Mouse (Mus musculus) MN1 (cell line): Measurements from ENCODE around the gene Ghr.

Source experiments
- DNase-seq: peaks from one replicate; pipeline ENCODE4 v3.0.0-alpha.2; 2016; ENCODE audit warnings: low spot score

Ghr gene

DNA sequence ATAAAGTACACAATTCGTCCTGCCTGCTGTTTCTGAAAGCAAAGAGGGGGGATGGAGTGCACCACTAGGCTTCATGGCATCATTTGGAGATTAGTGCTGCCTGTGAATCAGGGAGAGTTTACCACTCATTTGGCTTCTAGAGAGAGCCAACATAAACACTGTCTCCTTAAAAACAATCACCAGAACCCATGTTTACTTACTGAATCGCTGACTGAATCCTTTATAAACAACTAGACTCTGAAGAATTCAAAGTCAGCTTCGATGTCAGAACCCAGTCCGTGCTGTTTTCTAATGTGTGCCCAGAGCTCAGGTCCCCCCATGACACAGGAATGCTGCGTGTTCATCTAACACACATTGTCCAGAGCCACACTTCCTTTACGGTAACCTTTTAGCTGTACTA is 201.9 kb downstream of the Ghr start:
- DNase-seq, result no peak

DNA sequence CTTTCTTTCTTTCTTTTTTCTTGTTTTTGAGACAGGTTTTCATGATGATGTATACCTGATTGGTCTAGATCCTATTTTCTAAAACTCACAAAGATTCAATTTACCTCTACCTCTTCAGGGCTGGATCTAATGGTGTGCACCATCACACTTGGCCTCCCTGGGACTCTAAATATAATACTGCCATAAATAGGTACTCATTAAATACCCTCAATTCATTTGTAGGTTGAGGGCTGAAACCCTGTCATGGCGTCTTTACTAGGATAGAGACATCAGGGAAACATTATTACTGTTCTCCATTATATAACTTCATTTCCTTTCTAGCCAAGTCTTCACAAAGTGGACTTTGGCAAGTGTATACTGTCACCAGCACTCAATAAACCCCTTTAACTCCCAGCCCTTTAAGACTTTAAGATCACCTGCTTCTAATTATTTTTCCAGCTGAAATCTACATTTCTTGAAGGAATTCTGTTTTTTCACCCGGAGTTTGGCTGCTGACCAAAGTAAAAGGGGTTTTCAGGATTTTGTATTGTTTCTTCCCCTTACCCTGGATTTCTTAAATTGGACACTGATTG is 214.9 kb downstream of the Ghr start:
- DNase-seq, result no peak

DNA sequence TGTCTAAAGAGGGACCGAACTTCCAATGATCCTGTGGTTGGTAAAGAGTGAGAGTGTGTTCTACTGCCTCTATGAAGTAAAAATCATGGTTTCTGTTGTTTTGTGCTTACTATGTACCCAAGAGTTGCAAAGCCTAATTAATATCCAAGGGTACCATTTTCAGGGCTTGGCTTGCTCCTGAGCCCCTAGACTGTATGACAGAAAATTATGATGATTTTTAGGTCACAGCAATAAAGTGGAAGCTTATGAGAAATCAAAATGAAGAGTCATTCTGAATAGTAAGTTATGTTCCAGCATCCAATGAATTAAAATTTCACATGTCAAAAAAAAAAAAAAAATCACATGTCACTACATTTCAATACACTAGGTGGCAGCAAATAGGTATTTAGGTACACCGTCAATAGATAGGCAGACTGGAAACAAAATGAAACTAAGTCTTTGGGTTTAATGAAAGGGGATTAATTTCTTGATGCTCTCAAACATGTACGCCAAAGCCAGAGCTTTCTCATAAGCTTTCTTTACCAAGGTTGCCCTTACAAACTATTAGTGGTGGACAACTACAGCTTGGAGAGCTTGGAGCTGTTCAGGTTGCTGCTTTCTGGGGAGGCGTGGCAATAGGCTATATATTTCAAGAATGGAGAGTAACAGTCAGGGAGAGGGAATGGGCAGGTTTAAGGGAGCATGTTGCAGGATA is 227.1 kb downstream of the Ghr start:
- peak; percentile 38 for DNase-seq

DNA sequence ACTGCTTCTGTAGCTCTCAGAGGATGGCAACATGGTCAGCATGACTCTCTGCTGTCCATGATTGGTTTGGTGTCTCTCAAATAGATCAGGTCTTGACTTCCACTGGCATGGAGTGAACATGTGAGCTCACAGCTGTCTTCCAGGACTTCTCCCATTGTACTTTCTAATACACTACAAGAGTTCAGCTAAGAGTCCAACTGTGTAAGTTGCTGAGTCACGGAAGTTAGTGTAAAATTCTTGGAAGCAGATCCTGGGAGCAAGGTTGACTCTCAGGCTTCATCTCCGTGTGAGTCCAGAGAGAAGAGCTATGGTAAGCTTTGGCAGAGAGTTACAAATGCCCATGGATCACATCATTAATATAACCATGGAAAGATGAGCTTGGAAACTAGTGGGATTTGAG is 229.6 kb downstream of the Ghr start:
- no peak for DNase-seq

DNA sequence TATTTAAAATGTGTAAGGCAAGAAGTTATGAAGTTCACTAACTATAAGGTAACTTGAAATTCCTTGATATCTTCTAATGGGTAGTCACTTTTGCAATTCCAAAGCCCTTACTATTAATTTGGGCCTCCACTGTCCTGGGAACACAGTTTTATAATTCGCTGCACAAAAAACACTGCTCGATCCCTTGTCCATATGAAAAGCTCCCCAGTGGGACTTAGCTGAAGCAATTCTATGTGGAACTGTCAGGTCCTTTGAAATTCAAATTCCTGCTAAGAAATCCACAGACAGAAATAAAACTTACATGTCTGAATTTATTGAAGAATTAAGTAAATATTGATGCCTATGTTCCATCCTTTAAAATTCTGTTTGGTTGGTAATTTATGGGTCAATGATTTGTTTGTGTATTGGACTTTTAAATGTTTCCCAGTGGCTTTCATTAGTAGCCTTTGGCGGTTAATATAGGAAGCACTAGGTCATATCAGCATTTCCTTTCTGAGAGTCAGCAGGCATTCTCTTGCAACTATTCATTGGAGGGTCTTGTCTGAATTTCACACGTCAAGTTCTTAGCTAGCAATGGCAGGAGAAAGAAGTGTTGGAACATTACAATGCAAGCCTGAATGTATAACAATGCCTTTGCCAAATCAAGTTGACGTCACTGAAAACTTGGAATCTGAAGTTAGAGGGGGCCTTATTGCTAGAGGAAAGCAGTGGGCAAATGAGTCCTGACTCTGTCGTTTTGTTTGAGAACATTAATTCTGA is 233.8 kb downstream of the Ghr start:
- no peak for DNase-seq

DNA sequence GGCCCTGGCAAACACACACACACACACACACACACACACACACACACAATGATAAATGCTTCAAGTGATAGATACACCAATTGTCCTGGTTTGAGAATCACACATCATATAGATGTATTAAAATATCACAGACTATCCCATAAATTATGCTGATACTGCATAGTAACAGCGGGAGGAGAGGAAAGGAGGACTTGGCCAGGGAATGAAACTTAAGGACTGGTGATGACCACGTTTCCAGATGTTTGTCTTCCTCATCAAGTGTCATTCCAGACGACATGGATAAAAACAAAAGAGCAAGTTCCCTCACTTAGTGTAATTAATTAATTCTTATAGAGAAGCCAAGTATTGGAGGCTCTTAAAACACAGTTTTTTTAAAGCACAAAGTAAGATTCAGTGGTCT is 236.6 kb downstream of the Ghr start:
- DNase-seq, result no peak

DNA sequence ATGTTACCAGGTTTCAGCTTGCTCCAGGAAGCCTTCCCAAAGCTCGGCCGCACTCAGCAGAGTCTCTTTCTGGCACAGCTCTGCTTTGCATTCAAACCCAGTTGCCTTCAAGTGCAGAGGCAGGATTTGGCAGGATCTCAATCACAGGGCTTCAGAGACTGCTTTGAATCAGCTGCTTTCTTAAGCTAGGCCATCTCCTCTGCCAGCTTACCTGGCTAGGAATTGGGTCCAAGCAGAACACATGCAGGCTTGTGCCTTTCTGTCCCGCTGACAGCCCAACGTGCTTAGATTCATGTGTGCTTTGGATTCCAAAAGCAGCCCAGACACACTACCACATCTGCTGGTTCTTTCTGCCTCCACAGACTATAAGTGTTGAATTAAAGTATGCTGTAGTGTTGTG is 238.7 kb downstream of the Ghr start:
- no peak for DNase-seq

DNA sequence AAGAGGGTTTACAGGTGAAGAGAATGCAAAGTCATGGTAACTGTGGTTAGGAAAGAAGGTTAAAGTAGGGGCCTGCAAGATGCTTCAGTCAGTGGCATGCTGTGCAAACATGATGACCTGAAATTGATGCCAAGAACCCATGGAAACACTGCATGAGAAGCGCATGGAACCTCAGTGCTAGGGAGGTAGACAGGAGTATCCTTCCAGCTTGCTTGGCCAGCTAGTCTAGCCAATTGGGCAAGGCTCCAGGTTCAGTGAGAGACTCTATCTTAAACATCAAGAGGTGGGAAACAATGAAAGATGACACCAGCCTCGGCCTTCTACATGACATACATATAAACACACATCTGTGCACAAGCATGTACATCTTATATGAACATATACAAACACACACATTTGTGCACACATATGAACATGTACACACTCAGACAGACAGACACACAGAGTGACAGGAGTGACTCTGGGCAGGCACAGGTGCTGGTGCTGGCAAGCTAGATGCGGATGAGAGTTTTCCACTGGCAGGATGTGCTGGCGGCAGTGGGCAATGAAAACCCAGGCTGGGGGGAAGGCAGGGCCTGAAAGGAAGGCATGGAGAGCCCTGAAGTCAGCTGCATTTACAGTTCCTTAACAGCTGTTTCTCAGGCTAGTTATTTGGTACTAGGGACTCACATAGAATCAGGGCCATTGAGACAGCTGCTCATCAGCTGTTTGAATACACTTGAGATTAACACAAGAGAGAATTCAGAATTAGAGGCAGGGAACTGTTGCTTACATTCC is 241.3 kb downstream of the Ghr start:
- no peak for DNase-seq

DNA sequence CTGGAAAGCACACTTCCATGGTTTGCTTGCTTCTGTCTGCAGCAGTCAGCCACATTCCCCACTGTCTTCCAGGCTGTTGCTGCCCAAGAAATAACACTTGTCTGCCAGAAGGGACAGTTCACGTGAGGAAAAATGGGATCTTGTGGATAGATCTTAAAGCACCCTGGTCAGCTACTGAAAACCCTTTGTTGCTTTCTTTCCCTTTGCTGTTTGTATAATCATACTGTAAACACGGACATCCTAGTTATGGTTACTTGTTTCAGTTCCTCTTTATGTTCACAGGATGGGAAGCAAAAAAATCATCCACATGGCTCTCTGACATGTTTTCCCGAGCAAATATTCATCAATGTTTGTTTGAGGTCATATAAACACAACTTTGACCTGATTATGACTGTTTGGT is 243.4 kb downstream of the Ghr start:
- no peak for DNase-seq

DNA sequence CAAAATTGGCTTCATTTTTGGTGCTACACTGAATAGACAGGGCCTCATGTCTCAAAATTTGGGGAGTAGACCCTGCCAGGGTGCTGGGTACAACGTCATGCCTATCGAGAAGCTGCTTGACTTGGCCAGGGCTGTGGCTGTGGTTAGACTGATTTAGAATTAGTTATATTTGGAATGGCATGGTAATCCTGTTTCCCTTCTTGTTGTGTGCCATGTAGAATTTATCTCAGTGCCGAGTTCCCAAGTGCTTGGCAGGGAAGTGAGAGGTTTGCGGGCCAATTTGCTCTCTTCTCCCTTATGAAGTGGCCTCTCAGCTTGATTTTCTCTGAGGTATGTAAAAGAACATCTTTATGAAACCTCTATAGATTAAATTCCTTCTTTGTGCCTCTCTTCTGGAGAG is 250.8 kb downstream of the Ghr start:
- DNase-seq, result no peak

DNA sequence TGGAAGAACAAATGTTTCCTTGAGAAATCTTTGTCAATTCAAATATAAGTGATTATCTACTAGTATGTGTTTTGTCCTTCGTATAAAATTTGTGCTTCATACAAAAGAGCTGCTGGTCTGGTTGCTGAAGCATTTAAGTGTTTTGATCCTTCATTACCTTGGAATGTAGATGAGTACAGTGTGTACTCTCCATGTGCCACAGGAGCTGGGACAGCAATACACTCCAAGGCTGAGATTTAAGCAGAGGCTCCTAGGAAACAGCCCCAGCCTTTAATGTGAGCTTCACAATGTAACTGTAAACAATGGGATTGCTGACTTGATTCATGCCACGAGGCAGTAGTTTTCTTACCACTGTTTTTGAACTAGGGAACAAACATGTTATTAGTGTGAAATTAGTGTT is 251.5 kb downstream of the Ghr start:
- no peak for DNase-seq

DNA sequence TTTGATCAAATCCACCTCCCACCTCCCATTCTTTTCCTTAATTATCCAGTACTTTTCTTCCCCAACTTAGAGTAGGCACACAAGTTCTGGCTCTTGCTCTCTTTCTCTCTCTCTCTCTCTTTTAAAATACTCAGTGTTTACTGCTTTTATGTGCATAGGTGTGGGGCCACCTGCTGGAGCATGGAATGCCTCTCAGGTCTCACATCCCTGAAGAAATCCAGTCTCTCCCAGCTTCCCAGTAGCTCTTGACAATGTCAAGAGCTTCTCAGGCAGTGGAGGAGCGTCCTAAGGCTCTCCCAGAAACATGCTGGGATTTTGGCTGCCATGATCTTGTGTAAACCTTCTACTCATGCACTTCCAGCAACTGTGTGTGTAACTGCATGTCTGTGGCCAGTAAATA is 253.0 kb downstream of the Ghr start:
- no peak for DNase-seq

DNA sequence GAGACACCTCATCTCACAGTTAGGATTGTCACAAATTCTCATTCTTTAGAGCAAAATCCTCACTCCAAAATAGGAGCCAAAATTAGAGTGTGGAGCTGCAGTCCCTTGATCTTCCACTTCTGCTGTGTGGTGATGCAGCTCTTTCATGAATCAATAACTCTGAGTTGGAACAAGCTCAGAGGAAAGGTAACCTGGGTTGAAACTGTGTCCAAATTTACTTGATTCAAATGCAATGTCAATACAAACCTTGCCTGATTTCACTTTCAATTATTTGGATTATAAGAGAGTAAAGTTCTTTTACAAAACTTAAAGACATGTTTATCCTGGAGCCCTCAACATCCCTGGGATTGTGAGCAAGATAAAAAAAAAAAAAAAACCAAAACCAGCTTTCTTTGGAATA is 260.3 kb downstream of the Ghr start:
- no peak for DNase-seq

DNA sequence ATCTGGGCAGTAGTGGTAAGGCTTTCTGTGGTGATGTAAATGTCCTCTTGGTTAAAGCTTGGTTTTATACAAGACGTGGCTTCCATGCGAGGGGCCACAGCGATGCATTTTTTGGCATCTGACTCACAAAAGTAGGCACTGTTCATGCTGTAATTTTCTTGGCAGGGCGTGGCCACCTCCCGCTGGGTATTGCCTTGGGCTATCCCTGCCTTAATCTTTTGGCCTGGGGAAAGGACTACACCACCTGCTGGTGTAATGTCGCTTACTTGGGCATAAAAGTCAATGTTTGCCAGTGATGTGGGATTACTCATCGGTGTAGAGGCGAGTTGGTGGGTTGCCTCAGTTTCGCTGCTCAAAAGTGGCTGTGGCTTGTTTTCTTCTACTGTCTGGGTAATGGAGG is 263.4 kb downstream of the Ghr start:
- no peak for DNase-seq

DNA sequence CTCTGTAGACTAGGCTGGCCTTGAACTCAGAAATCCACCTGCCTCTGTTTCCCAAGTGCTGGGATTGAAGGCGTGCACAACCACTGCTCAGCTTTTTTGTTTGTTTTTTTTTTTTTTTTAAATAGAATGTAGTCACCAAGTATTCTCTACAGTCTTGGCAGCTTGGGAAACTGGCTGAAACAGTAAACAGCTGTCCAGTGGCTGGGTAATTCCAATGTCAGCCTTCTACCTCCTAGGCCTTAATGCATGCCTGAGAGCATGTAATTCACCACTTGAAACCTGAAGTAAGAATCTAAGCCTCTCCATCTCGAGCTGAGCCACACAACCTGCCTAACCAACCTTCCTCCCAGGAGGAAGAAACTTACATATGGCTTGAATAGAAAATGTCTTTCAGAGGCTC is 266.7 kb downstream of the Ghr start:
- no peak for DNase-seq

DNA sequence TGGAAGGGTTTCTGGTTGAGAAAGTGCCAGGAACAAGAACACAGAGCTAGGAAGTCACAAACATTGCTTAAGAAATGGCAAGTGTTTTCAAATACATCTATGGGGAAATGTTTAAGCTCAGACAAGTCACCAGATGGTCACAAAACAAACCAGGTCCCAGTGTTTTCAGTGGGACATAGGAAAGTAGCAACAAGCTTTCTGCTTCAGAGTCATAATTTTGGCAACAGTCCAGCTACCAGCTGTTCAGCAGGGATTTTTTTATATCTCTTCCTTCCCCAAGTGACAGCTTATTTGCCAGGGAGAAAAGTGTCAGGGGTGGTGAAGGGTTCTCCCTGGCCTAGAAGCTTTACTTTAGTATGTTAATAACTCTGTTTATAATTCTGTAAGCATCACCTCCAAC is 270.4 kb downstream of the Ghr start:
- DNase-seq, result no peak

DNA sequence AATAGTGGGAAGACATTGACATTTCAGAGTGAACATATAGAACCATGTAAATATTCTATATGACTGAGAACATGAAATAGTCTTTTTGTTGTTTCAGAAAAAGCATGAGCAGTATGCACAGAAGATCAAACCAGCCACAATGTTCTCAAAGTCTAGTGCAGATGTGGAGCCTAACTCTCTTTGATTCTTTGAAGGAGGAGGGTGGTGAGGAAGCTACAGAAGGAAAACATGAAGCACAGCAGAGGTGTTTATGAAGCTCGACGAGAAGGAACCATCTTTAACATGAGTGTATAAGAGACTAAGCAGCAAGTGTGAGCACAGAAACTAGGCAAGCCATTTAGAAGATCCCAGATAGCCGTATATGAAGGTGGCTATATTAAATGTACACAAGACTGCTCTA is 273.4 kb downstream of the Ghr start:
- no peak for DNase-seq

DNA sequence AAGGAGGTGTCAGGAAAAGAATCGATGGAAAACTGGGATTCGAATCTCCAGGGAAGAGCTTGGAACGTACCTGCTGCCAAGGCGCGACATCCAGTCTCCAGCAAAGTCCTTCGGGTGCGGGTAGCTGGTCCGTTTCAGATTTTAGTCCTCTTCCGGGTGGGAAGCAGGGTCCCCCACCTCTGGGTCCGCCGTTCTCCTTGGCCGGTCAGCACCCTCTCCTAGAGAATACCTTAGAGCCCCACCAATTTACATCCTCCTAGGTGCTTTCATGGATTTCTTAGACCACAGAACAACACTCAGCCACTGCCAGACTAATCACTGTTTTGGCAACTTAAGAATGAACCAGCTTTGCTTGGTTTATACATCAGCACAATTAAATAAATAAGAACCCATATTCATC is 279.9 kb downstream of the Ghr start, which contains the start of gene Ccdc152:
Gene Ccdc152, minus strand, starts transcription at position 101 of the 400 bp plus-strand sequence.
- no peak for DNase-seq

DNA sequence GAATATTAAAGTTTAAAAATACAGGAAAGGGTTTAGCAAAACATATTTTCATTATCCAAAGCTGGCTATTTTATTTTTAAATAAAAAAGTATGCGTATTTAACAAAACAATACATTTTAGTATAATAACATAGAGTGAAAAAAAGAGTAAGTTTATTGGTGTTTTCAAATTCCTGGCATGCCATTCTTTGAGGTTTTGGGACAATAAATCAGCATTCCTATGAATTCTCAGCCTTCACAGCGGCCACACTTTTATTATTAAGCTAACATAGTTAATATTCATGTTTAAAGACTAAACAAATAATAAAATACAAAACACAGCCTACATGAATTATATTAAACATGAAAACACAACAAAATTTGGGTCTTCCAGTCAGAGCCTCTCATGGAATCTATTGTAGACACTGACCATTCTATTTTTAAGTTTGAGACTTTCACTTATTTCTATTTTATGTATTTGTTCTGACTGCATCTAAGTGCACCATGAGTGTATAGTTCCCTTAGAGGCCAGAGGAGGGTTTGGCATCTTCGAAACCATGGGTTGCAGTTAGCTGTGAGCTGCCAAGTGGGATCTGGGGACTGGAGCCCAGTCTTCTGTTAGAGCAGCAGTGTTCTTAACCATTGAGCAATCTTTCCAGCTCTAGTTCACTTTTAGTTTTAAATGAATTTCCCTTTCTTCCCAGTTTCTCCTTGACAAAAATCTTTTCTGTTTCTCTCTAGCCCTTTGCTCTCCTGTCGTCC is 282.8 kb downstream of the Ghr start:
- DNase-seq, result no peak

DNA sequence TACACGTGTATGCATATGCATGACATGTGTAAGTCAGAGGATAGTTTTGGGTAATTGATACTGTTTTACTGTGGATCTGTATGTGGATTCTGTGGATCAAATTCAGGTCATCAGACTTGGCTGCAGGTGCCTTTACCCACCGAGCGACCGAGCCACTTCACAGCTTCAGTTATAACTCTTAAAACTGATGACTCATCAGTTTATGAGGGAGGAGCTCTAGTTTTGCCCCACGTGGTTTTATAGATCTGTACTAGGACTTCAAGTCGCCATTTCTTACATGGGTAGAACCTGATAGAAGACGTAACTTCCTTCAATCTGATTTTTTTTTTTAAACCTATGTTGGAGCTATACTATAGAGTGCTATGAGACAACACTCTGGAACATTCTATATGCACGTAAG is 285.7 kb downstream of the Ghr start:
- no peak for DNase-seq

DNA sequence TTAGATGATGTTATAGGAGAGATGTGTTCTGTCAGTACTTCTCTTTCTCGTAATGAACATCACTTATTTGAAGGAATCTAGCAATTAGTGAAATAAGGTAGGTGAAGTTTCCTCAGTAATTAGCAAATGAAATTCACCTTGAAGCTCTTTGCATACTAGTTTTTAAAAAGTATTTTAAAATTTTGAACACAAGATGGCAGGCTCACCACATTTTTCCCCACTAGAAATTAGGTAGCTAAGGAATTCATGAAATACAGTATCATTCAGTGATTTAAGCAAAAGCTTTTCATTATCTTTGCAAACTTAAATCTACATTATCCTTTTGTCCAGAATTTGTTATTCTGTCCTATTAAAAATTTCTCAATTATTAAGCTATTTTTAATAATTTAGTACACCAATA is 287.3 kb downstream of the Ghr start:
- DNase-seq, result no peak

DNA sequence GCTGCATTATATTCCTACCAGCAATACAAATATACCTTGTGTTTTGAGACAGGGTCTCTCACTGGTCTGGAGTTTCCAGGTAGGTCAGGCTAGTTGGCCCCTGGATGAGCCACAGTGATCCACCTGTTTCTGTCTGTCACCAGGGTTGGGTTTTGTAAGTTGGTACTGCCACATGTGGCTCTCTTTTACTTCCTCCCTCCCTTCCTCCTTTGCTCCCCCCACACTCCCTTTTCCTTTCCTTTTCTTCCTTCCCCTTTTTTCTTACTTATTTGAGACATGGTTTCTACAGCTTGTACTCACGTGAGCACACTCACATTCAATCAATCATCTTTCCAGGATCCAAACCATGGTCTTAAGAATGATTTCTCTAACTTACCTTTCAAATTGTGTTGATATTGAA is 289.8 kb downstream of the Ghr start:
- no peak for DNase-seq
